Mouse (Mus musculus): Measurements from ENCODE around the gene Ift27.

Ift27 gene

GRCm38 (mm10) chr15:78172256-78172898 is 1.5 kb downstream of the Ift27 start:
- DNase-seq (ENCODE audit: low spot score in 2 of 2), result peak in 1 of 2 experiments; percentile 42

- no peak for DNase-seq (ENCODE audit: low spot score in 2 of 2)
Measured at GRCm38 (mm10) chr15:78171651-78172050, 2.3 kb downstream of the Ift27 start.

- DNase-seq (ENCODE audit: low spot score in 2 of 2), result no peak
Measured at GRCm38 (mm10) chr15:78170708-78171107, 3.2 kb downstream of the Ift27 start.

GRCm38 (mm10) chr15:78169566-78169965 is 4.3 kb downstream of the Ift27 start:
- DNase-seq (ENCODE audit: low spot score in 2 of 2), result no peak

GRCm38 (mm10) chr15:78165292-78165691 is 8.6 kb downstream of the Ift27 start:
- no peak for DNase-seq (ENCODE audit: low spot score in 2 of 2)

- no peak for DNase-seq (ENCODE audit: low spot score in 2 of 2)
Measured at GRCm38 (mm10) chr15:78164466-78164865, 9.4 kb downstream of the Ift27 start.

GRCm38 (mm10) chr15:78161946-78162345 is 12.0 kb downstream of the Ift27 start:
- DNase-seq (ENCODE audit: low spot score in 2 of 2), result no peak

GRCm38 (mm10) chr15:78158335-78158734 is 15.6 kb downstream of the Ift27 start:
- DNase-seq (ENCODE audit: low spot score in 2 of 2), result no peak

- no peak for DNase-seq (ENCODE audit: low spot score in 2 of 2)
Measured at GRCm38 (mm10) chr15:78157824-78158223, 16.1 kb downstream of the Ift27 start.

GRCm38 (mm10) chr15:78157330-78157729 is 16.6 kb downstream of the Ift27 start:
- no peak for DNase-seq (ENCODE audit: low spot score in 2 of 2)

GRCm38 (mm10) chr15:78155421-78155820 is 18.5 kb downstream of the Ift27 start:
- no peak for DNase-seq (ENCODE audit: low spot score in 2 of 2)

GRCm38 (mm10) chr15:78153045-78153775 is 20.7 kb downstream of the Ift27 start:
- no peak for DNase-seq (ENCODE audit: low spot score in 2 of 2)

- no peak for DNase-seq (ENCODE audit: low spot score in 2 of 2)
Measured at GRCm38 (mm10) chr15:78148565-78148964, 25.3 kb downstream of the Ift27 start.

- DNase-seq (ENCODE audit: low spot score in 2 of 2), result no peak
Measured at GRCm38 (mm10) chr15:78140226-78140625, 33.7 kb downstream of the Ift27 start.

GRCm38 (mm10) chr15:78134606-78135005 is 39.3 kb downstream of the Ift27 start:
- DNase-seq (ENCODE audit: low spot score in 2 of 2), result no peak

GRCm38 (mm10) chr15:78133389-78133788 is 40.5 kb downstream of the Ift27 start:
- no peak for DNase-seq (ENCODE audit: low spot score in 2 of 2)

- DNase-seq (ENCODE audit: low spot score in 2 of 2), result peak; percentile 85 to 90
Measured at GRCm38 (mm10) chr15:78119704-78120103, 54.2 kb downstream of the Ift27 start, which contains the start of gene Cacng2. Cacng2 (minus strand) TSS chr15:78120028.

GRCm38 (mm10) chr15:78119248-78119647 is 54.7 kb downstream of the Ift27 start:
- DNase-seq (ENCODE audit: low spot score in 2 of 2), result no peak

- DNase-seq (ENCODE audit: low spot score in 2 of 2), result peak in 1 of 2 experiments; percentile 27
Measured at GRCm38 (mm10) chr15:78118275-78118995, 55.5 kb downstream of the Ift27 start.

- DNase-seq (ENCODE audit: low spot score in 2 of 2), result no peak
Measured at GRCm38 (mm10) chr15:78117731-78118130, 56.2 kb downstream of the Ift27 start.

- no peak for DNase-seq (ENCODE audit: low spot score in 2 of 2)
Measured at GRCm38 (mm10) chr15:78116936-78117335, 57.0 kb downstream of the Ift27 start.

GRCm38 (mm10) chr15:78116244-78116643 is 57.7 kb downstream of the Ift27 start:
- DNase-seq (ENCODE audit: low spot score in 2 of 2), result peak in 1 of 2 experiments; percentile 30

Measured in cerebellum, postnatal 4 days (tissue).